Mouse (Mus musculus) adrenal gland, adult 8-10 months (tissue): ENCODE measurements at regions not wholly inside any gene's neighbourhood (a gene's known extent, or its start where the extent isn't known, plus 50 kb on each side); places are given as distances from the start of the nearest gene placed in this dataset.

Experiments used
- DNase-seq: peaks from one replicate; pipeline ENCODE4 v3.0.0; 2022

- no peak for DNase-seq
Observed at GRCm38 (mm10) chr13:92911660-92912284, 67.2 kb downstream of the Mtx3 start.

- no peak for DNase-seq
Observed at GRCm38 (mm10) chr13:92912661-92913060, 68.1 kb downstream of the Mtx3 start.

- no peak for DNase-seq
Observed at GRCm38 (mm10) chr13:92914631-92915030, 70.1 kb downstream of the Mtx3 start.

GRCm38 (mm10) chr13:92915221-92915839 is 70.8 kb downstream of the Mtx3 start:
- DNase-seq, result no peak

GRCm38 (mm10) chr13:92915948-92916710 is 71.6 kb downstream of the Mtx3 start:
- DNase-seq, result no peak

- DNase-seq, result no peak
Observed at GRCm38 (mm10) chr13:92919882-92920281, 75.3 kb downstream of the Mtx3 start.

GRCm38 (mm10) chr13:92921936-92922335 is 77.4 kb downstream of the Mtx3 start:
- DNase-seq, result no peak

- no peak for DNase-seq
Observed at GRCm38 (mm10) chr13:92923496-92923895, 78.9 kb downstream of the Mtx3 start.

- no peak for DNase-seq
Observed at GRCm38 (mm10) chr13:92924021-92924420, 79.5 kb downstream of the Mtx3 start.

- no peak for DNase-seq
Observed at GRCm38 (mm10) chr13:92925196-92925595, 80.6 kb downstream of the Mtx3 start.

GRCm38 (mm10) chr13:92928551-92928950 is 84.0 kb downstream of the Mtx3 start:
- DNase-seq, result no peak

GRCm38 (mm10) chr13:92931696-92932095 is 87.1 kb downstream of the Mtx3 start:
- no peak for DNase-seq

GRCm38 (mm10) chr13:92939032-92939431 is 94.5 kb downstream of the Mtx3 start:
- DNase-seq, result no peak

- no peak for DNase-seq
Observed at GRCm38 (mm10) chr13:92940610-92941009, 96.0 kb downstream of the Mtx3 start.

- no peak for DNase-seq
Observed at GRCm38 (mm10) chr13:92948560-92948959, 104.0 kb downstream of the Mtx3 start.

GRCm38 (mm10) chr13:92960031-92960430 is 115.5 kb downstream of the Mtx3 start:
- DNase-seq, result no peak

- no peak for DNase-seq
Observed at GRCm38 (mm10) chr13:92962625-92963024, 118.1 kb downstream of the Mtx3 start.

GRCm38 (mm10) chr13:92963351-92963895 is 118.9 kb downstream of the Mtx3 start:
- DNase-seq, result no peak

GRCm38 (mm10) chr13:92964213-92964743 is 119.7 kb downstream of the Mtx3 start:
- DNase-seq, result no peak

GRCm38 (mm10) chr13:92967025-92967610 is 122.6 kb downstream of the Mtx3 start:
- DNase-seq, result no peak

- no peak for DNase-seq
Observed at GRCm38 (mm10) chr13:92969579-92969978, 125.0 kb downstream of the Mtx3 start.

- no peak for DNase-seq
Observed at GRCm38 (mm10) chr13:92972891-92973290, 128.3 kb downstream of the Mtx3 start.

GRCm38 (mm10) chr13:92973791-92974190 is 129.2 kb downstream of the Mtx3 start:
- DNase-seq, result no peak
